8 mouse cellular contexts compared by ENCODE assay signal in genomic region chr2:84481863-84482262, GRCm38 (mm10). TPM values are rescaled to one million over a fixed set of nuclear protein-coding genes. Genes with fewer than 3 reads are reported as not detected.
A peak's percentile ranks its signal among the peaks of the same experiment; 100 is the strongest.
DNase-seq lines count a peak whose midpoint lies in the region; ATAC-seq and TF ChIP-seq lines count a peak whose summit lies in the region.

No protein-coding gene starts in this region.

- 27% methylated on average over 7 of the region's 7 CpGs for WGBS in intestine, embryonic 16.5 days
- 21% methylated on average over 7 of the region's 7 CpGs for WGBS in limb, embryonic 14.5 days

- peak overlapping the region; percentile 30 for H3K4me2 ChIP-seq in intestine, embryonic 16.5 days (ENCODE audit: low read depth, low read length)
- H3K4me2 ChIP-seq in limb, embryonic 14.5 days (replicated peaks; ENCODE audit: low read depth, low read length, severe bottlenecking), result peak overlapping the region; percentile 31; the same call in 1 of the 2 replicates

- peak; percentile 34 to 55 for DNase-seq in cerebellum, postnatal 10 days
- DNase-seq in cerebellum, adult 9-11 months, result no peak
- DNase-seq in R1 (ENCODE audit: low read depth, low spot score), result peak; percentile 36
- DNase-seq in gastrocnemius, postnatal 10 days, result peak; percentile 21
- peak; percentile 69 for DNase-seq in limb, embryonic 14.5 days (ENCODE audit: low spot score)
- peak; percentile 57 to 60 for DNase-seq in natural killer cell, adult 2 months (ENCODE audit: low spot score in 2 of 2)
- DNase-seq in thymus, postnatal 14 days, result peak; percentile 76

- no peaks in the 10 kb centered on the region for H3K27me3 ChIP-seq in intestine, embryonic 16.5 days (replicated peaks; ENCODE audit: control insufficient read depth, insufficient read depth, low read length)
- H3K27me3 ChIP-seq in limb, embryonic 14.5 days (ENCODE audit: control insufficient read depth, insufficient read depth, low read length), result no peaks in the 10 kb centered on the region

- H3K36me3 ChIP-seq in intestine, embryonic 16.5 days (ENCODE audit: control insufficient read depth, insufficient read depth, low read length), result no peaks in the 10 kb centered on the region
- H3K36me3 ChIP-seq in limb, embryonic 14.5 days (ENCODE audit: control insufficient read depth, insufficient read depth, low read length), result no peaks in the 10 kb centered on the region

- TF ChIP-seq POLR2A in limb, embryonic 14.5 days (IDR thresholded peaks at IDR 0.05; ENCODE audit: borderline replicate concordance, extremely low read depth, insufficient read depth, insufficient read length), result no peak

- H3K9ac ChIP-seq in intestine, embryonic 16.5 days (ENCODE audit: low read depth, low read length), result no peak overlapping the region
- peak overlapping the region; percentile 36; the same call in 1 of the 2 replicates for H3K9ac ChIP-seq in limb, embryonic 14.5 days (ENCODE audit: low read depth, low read length, severe bottlenecking)

- H3K9me3 ChIP-seq in intestine, embryonic 16.5 days (ENCODE audit: control insufficient read depth, low read length), result no peaks in the 10 kb centered on the region
- no peaks in the 10 kb centered on the region for H3K9me3 ChIP-seq in limb, embryonic 14.5 days (ENCODE audit: control insufficient read depth, low read length)

- H3K4me1 ChIP-seq in intestine, embryonic 16.5 days (ENCODE audit: control insufficient read depth, insufficient read depth, low read length), result no peaks in the 10 kb centered on the region
- H3K4me1 ChIP-seq in limb, embryonic 14.5 days (ENCODE audit: control insufficient read depth, insufficient read depth, low read length), result 0 out of 2 replicates have a peak, but pooled peaks cover 1% of the 10 kb centered on the region

- peak overlapping the region; percentile 29 for H3K4me3 ChIP-seq in intestine, embryonic 16.5 days (ENCODE audit: low read length)
- peak overlapping the region; percentile 13; the same call in 1 of the 2 replicates for H3K4me3 ChIP-seq in limb, embryonic 14.5 days (replicated peaks; ENCODE audit: low read length)

- no peak; the same call in 1 of the 2 replicates for ATAC-seq in intestine, embryonic 16.5 days
- peak; percentile 83; the same call in 1 of the 2 replicates for ATAC-seq in limb, embryonic 14.5 days (ENCODE audit: low FRiP score, low read depth)

- H3K27ac ChIP-seq in intestine, embryonic 16.5 days (ENCODE audit: low read length), result no peak overlapping the region
- H3K27ac ChIP-seq in limb, embryonic 14.5 days (replicated peaks; ENCODE audit: low read depth, low read length), result no peak overlapping the region

RNA-seq across cellular contexts. Expression of gene Tfpi, which starts 5.3 kb away (rescaled TPM):
- 10 to 100 TPM; 11.3 to 13.0 TPM for total RNA-seq in gastrocnemius, postnatal 10 days (2021)
- 36.5 and 39.3 TPM in 2 replicates for polyA plus RNA-seq in intestine, embryonic 16.5 days (2015; fragmentation: Nextera tagmentation; extraction: Ambion mirVana)
- 22.7 and 28.3 TPM in 2 replicates for polyA plus RNA-seq in limb, embryonic 14.5 days (2012; rRNA removed)
- polyA plus RNA-seq in limb, embryonic 14.5 days (2014; fragmentation: Nextera tagmentation; extraction: Ambion mirVana), result 29.6 and 31.2 TPM in 2 replicates

RNA-seq across cellular contexts. Expression of gene Calcrl, which starts 56.7 kb away (rescaled TPM):
- 10 to 100 TPM; 24.5 to 31.6 TPM for total RNA-seq in gastrocnemius, postnatal 10 days (2021)
- polyA plus RNA-seq in intestine, embryonic 16.5 days (2015; fragmentation: Nextera tagmentation; extraction: Ambion mirVana), result 22.7 and 22.9 TPM in 2 replicates
- 6.4 and 6.5 TPM in 2 replicates for polyA plus RNA-seq in limb, embryonic 14.5 days (2012; rRNA removed)
- polyA plus RNA-seq in limb, embryonic 14.5 days (2014; fragmentation: Nextera tagmentation; extraction: Ambion mirVana), result 18.2 and 21.0 TPM in 2 replicates
